Mouse (Mus musculus): ENCODE results near the gene Vps35l.

Gene Vps35l

DNA sequence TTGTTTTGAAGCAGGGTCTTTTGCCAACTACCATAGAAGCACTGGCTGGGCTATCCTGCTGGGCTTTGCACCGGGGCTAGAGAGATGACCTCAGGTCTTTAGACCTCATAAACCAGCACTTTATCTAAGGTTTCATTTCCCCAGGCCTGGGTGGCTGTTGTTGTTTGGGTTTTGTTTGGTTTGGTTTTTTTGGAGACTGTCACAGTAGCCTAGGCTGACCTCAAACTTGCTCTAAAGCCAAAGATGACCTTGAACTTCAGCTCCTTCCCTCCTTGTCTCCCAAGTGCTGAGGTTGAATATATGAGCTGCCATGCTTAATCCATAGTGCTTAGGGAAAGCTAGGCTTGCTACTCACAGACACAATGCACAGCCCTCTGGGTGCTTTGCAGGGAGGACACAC lies 79.6 kb downstream of the Vps35l start:
- DNase-seq (ENCODE audit: low spot score in 2 of 2), result no peak

DNA sequence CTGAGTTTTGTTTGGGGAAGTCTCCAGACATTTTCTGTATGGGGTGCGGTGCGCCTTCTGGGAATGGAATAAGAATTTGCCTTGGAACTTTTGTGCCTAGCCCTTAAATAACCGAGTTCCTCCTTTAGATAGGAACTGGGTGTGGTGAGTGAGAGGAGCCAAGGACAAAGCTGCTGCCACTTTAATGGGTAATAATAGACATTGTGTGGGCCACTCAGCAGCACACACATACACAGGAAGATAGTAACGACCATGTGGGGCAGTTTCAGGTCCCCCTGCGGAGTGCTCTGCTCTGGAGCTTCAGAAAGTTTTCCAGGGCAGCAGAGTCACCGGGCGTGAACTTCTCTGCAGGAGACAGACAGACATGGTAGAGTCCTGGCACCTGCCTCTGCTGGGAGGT lies 81.3 kb downstream of the Vps35l start:
- no peak for DNase-seq (ENCODE audit: low spot score in 2 of 2)

DNA sequence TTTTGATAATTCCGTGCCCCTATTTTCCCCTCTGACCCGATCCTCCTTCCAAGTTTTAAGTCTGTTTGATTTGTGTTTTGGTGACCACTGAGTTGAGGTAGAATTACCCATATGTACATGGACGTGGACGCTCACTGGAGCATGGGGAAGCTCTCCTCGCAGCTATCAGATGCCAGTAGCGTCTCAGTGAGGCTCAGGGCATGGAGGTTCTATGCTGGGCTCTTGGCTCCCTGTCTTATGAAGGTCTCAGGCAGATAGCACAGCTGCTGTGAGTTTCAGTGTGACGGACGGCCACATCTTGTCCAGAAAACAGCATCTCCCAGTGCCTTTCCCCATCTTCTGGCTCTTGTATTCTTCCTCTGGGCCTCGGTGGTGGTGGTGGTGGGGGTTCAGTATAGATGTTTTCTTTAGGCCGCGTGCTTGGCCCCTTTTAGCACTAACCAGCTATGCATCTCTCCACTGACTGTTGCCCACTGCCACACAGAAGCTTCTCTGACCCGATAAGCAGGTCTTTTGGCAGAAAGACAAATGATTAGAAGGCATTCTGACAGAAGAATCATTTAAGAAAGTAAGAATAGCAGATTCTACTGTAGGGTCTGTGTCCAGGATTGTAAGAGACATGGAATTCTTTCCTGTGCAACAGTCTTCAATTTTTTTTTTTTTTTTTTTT lies 82.0 kb downstream of the Vps35l start:
- no peak for DNase-seq (ENCODE audit: low spot score in 2 of 2)

DNA sequence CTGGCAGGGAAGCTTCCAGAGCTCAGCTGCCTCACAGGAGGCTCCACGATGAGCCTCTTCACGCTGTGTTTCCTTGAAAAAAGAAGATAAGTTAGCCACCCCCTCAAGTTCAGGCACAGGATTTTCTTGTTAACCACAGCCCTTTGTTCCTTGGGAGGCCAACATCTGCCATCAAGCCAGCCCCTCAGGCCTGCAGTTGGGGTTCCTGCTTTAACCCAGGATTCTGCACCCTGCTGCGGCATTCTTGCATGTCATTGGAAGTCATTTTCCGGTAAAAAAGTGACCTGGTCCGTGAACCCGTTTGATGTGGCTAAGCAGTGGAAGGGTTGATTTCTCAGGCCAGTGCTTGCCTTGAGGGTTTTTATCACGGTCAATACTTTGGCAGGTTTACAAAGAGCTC lies 84.4 kb downstream of the Vps35l start:
- no peak for DNase-seq (ENCODE audit: low spot score in 2 of 2)

DNA sequence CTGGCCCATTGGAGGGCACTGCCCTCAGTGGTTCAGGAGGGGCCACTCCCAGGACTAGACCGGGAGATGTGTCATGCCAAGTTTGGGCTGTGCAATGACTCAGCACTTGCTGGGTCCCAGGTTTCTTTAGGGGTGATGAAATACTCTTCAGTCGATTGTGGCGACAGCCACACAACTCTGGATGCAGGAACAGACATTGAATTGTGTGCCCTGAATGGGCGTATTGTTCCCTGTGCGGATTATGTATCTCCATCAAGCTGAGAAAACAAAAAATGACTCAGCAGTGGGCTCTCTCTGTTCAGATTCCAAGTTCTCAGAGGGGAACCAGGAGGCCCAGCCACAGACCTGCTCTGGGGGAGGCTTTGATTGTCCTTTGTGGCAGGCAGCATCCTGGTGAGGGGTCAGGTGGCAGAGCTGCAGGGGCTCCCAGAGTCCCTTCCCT lies 88.0 kb downstream of the Vps35l start:
- DNase-seq (ENCODE audit: low spot score in 2 of 2), result no peak

DNA sequence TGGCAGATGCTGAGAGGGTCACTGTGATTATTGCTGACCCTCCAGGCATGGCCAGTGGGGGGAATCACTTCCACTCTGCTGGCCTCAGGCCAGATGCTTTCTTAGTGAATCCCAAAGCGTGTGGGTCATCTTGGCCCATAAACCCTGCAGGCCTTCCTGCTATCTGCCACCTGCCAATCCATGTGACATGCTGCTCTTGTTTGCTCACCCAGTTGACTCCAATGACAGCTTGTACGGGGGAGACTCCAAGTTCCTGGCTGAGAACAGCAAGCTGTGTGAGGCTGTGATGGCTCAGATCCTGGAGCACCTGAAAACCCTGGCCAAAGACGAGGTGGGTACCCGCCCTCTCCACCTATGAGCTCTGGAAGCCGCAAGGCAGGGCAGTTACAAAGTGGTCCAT lies 97.9 kb downstream of the Vps35l start:
- DNase-seq (ENCODE audit: low spot score in 2 of 2), result no peak

DNA sequence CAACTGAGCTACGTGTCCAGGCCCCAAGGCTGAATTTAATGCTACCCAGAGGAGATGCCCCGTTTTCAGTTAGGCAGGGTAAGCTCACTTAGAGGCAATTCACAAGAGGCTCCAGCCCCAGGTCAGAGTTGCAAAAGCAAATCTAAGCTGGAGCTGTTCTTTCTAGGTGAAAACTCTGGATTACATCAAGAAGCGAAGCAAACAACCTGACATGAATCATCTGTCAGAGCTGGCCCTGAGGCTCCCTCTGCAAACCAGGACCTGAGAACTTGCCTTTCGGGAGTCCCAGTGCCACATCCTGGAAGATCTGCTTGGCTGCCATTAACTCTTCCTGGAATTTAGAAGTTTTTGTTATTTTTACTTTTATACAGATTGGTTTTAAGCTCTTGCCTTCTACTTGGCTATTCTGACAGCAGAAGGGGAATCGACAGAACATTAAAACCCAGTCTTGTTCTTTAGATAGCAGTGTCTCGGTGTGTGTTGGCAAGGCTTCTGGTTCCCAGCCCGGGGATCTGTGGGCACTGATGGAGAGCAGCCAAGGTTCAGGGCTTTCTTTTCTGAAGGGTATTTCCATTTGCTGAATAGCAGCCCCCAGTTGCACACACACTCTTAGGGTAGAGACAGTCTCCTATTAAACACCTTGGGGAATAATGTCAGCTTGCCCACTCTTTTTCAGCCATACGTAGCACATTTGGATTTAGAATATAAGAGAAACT lies 101.2 kb downstream of the Vps35l start:
- no peak for DNase-seq (ENCODE audit: low spot score in 2 of 2)

DNA sequence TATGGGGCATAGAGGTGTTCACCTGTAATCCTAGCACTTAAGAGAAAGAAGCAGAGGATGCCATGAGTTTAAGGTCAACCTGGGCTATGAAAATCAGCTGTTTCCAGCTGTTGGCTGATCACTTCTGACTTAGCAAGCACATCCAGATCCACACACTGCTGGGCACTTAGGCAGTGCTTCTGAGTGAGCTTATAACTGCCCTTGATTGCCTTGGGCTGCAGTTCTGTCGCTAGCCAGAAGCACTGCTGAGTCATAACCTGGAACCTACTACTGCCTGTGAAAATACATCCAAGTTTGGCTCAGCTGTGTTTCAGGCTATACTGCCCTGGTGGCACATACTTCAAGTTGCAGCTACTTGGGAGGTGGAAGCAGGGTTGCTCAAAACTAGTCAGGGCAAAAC lies 101.8 kb downstream of the Vps35l start:
- DNase-seq (ENCODE audit: low spot score in 2 of 2), result no peak

DNA sequence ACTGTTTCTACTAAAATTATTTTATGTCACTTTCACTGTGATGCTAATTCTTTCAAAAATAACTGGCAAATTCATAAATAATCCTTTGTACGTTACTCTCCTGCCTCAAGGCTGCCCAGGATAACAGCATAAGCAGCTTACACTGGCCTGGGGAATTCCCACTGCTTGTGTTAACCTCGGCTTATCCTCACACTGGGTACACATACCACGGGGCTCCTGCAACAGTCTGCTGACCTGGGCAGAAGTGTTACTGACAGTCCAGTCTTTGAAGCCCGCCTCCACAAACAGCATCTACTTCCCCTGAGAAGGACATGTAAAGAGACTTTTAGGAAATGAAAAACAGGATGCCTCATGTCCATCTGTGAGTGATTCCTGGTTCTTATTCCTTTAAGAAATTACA lies 102.9 kb downstream of the Vps35l start:
- no peak for DNase-seq (ENCODE audit: low spot score in 2 of 2)

DNA sequence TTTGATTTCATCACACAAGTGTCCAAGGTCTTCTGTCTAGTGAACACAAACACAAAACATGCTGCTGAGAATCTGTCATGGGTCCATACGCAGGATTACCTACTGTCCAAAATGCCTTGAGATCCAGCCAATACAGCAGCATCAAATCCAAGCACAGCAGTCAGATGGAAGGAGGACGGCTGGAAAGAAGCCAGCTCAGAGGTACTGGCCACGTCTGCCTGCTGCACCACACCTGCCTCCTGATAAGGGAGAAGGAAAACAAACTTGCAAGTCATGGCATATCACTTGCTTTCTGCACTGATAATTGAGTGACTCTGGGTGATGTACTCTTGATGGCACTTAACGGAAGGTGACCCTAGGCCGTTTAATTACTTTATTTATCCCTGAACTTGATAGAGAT lies 105.1 kb downstream of the Vps35l start:
- DNase-seq (ENCODE audit: low spot score in 2 of 2), result no peak

DNA sequence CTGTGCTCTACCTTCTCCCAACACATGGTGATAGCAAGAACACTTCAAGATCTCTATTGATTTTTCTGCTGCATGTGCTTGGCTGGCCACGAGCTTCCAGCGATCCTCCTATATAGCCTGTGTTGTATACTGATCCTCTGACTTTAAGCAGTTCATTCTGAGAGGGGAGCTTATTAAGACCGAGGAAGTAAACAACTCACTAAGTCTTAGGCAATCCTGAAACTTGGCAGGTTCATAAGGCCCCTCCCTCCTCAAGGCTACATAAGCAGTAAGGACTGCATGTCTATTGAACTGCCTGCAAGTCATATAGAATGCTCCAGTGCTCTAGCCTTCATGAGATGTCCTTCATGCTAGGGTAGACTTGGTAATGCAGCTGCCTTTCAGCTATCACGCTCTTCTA lies 106.3 kb downstream of the Vps35l start:
- no peak for DNase-seq (ENCODE audit: low spot score in 2 of 2)

DNA sequence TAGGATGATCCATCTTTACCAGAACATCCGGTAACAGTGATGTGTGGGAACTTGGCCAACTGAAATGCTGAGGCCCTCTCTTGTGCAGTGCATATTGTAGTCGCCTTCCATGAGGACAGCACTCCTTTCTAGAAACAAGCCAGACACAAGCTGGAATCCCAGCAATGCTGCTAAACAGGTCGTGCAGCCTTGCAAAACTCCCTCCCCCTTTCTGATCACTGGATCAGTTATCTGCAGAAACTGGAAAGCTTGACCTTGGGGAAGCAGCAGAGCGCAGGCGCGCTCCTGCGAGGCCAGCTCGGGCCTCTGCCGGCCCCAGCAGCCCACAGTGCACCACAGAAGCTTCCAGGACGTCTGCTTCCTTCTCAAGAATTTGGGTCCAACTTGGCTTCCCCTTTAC lies 108.8 kb downstream of the Vps35l start:
- DNase-seq (ENCODE audit: low spot score in 2 of 2), result no peak

DNA sequence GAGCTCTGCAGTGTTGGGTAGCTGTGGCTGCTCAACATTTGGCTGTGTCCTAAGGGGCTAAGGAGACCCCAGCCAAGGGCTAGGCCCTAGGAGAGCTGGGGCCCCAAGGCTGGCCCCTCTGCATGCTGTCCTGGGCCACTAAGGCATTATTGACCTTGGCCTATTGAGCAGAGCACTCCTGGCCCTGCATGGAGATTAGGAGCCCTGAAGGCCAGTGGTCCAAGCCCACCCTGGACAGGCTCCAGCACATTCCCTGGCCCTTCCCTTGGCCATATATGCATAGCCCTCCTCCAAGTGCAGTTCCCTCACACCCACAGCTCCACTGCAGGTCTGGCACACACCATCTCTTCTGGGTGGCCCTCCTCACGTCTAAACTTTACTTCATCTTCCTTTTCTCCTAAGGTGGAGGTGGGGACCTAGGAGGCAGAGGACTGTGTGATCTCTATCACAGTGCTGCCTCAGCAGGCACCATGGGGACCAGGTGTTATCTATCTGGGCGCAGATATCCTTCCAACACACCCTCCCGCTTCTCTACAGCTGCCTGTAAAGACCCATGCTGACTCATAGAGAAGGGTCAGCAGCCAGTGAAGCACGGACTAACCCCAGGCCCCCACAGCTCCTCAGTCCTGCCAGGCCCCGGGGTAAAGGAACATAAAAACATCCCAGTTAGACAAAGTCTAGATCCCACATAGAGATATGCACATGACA lies 109.7 kb downstream of the Vps35l start:
- no peak for DNase-seq (ENCODE audit: low spot score in 2 of 2)

DNA sequence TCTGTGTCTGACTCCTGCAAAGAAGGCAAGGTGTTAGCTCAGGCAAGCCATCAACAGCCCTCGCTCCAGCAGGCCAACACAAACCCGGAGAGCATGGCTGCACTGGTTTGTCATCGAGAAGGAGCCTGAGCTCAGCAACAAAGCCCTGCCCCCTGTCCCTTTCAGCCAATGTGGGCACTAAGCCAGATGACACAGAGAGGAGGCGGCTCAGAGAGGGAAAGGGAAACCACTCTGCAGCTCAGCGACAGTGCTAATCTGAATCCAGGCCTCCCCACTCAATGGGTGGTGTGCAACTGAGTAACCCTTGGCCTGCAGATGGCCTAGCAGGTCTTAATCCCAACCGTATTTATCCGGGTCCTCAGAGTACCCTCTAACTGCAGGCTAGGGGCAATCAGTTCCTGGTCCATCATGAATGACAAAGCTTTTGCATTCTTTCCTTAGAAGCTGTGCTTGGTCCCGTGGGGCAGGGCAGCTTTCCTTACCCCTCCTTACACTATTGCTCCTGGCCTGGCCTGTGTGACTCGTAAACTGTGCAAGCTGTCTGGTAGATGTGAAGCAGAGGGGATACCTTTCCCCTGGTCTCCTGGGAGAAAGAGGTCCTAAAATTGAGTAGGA lies 110.8 kb downstream of the Vps35l start:
- no peak for DNase-seq (ENCODE audit: low spot score in 2 of 2)

DNA sequence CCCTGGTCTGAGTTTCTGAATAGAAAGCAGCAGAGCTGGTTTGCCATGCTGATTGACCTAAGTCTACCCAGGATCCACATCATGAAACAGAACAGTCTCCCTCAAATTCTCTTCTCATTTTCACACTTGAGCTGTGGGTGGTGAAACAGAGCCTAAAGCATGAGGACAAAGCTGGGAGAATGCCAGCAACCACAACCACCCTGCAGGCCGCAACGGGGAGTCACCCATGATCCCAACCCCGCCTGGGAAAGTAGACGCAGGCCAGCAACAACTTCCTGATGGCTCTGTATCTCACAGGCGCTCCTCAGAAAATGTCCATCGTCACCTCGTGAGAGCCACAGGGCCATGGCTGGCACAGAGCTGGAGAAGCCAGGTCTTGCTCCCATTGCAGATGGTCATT lies 111.5 kb downstream of the Vps35l start:
- DNase-seq (ENCODE audit: low spot score in 2 of 2), result no peak

DNA sequence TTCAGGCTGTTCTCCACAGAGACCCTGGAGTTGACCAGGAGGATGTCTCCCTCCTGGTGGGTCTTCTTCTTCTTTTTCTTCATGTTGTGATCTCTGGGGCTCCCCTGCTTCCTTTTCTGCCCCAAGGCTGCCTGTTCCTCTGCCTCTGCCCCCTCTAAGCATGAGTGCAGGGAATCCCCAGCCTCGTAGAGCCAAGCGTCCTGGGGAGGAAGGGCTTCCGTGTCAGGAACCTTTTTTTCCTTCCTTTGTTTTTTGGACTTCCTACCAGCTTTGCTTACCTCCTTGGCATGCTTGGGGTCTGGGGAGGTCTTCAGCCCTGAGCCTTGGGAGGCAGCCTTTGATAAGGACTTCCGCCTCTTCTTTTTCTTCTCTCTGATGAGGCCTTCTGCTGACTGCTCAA lies 112.6 kb downstream of the Vps35l start:
- DNase-seq (ENCODE audit: low spot score in 2 of 2), result no peak

DNA sequence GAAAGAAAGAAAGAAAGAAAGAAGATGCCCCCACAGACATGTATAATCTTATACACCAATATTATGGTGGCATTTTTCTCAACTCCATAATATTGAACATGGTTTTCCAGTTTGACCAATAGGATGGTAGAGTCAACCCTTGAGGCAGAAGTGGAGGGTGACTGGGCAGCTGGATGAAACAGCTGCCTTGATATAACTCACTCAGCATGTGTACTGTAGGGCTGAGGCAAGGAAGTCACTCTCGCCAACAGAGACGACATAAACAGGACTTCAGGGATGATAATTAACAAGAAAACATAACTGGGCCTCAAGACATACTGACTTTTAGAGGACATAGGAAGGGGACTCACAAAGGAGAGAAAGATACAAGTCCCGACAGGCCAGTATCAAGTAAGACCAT lies 114.6 kb downstream of the Vps35l start:
- no peak for DNase-seq (ENCODE audit: low spot score in 2 of 2)

DNA sequence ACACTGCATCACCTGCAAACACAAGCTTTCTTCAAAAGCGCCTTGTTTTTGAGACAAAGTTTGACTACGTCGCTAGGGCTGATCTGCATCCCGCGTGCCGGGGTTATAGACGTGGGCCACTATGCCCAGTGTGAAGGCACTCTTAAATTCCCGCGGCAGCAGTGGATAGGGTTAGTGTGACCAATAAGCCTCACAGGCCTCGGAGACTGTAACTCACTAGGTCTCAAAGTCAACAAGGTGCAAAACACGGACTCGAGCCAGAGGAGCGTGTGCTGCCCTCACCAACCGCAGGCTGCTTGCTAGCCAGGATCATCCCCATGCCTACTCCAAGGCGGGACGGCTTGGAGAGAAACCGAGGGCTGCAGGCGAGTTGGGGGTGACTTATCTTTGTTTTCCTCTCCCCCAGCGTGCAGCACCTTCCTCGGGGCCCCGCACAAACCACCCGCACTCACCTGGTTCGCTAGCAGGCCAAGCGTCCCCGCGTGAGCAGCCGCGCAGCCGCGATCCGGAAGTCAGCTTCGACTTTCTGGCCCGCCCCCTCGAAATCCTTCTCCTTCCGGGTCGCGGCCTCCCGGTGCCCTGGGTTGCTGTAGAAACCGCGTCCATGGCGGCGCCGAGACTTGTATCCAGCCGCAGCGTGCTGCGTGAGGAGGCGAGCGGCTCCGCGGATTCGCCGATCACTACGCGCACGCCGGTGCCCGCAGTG lies 115.3 kb downstream of the Vps35l start, which contains the start of gene Iqck:
Iqck (plus strand) TSS at position 582 of the 706 bp plus-strand sequence.
- peak; percentile 75 to 92 for DNase-seq (ENCODE audit: low spot score in 2 of 2)

DNA sequence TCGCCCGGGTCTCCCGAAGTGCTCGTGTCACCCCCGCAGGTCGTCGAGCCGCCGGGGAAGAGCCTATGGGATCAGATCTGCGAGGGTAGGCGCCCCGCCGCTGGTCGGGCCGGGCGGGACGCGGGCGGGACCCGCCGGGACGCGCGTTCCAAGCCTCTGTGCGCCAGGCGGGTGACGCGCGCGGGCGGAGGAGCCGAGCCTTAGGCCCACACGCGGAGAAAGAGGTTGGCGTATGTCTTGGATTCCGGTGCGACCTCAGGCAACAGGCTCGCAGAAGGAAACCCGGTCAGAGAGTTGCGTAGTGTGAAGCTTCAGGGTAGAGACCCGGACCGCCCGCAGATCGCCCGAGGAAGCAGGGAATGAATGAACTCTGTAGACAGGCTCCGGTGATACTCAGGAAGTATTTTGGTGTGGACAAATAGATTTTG lies 115.9 kb downstream of the Vps35l start, which contains the start of gene Knop1:
Knop1 (minus strand) TSS at position 378 of the 428 bp plus-strand sequence.
- DNase-seq (ENCODE audit: low spot score in 2 of 2), result no peak

DNA sequence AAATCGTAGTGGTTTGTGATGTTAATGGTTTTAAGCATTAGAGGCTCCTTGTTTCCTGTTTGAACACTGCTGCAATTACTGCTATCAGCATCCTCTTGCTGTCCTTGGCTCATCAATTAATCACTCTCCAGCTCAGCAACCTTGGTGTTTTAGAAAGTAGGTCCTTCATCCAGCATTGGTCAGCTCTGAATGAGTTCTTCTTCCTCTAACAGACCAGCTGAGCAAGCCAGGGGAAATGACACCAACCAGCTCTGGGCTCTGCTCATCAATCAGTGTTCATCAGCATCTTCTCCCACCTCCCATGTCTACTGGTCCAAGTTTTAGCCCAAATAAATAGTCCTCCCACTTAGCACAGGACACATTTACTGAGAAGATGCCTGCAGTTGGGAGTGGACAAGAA lies 118.6 kb downstream of the Vps35l start:
- no peak for DNase-seq (ENCODE audit: low spot score in 2 of 2)

DNA sequence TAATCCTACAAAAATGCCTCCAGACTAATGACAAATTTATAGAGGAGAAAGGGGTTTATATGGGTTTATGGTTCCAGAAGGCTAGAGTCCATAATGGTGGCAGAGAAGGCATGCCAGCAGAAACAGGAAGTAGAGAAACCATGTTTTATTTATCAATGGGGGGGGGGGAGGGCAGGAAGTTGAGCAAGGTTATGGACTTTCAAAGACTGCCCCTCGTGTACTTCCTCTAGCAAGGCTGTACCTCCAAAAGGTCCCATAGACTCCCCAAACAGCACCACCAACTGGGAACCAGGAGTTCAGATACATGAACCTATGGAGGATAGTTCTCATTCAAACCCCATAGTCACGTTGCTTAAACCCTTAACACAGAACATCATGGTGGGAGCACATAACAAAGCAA lies 125.3 kb downstream of the Vps35l start:
- no peak for DNase-seq (ENCODE audit: low spot score in 2 of 2)

Data from spleen, postnatal 10 days (tissue).